In genomic region chrX:38312910-38313625, GRCm38 (mm10) we compare ENCODE assay signal across 13 mouse cellular contexts. TPM values are rescaled to one million over a fixed set of nuclear protein-coding genes. Genes with fewer than 3 reads are reported as not detected.
DNase-seq lines count a peak whose midpoint lies in the region; ATAC-seq and TF ChIP-seq lines count a peak whose summit lies in the region.
"Had no signal": no experiment of that assay in that cellular context is flagged by ENCODE, and none has a peak within 500 bp of the region (broad histone marks: within the 10 kb centered on the region; RNA-seq: fewer than 3 reads in every experiment).

No protein-coding gene starts in this region.

- no peaks in the 10 kb centered on the region for H3K36me3 ChIP-seq in hindbrain, embryonic 13.5 days
- no peaks in the 10 kb centered on the region for H3K36me3 ChIP-seq in midbrain, embryonic 16.5 days (ENCODE audit: control insufficient read depth, insufficient read depth, low read length)
- H3K36me3 ChIP-seq: heart, embryonic 15.5 days had no signal

- H3K4me2 ChIP-seq in hindbrain, embryonic 13.5 days = no peak overlapping the region
- no peak overlapping the region for H3K4me2 ChIP-seq in midbrain, embryonic 16.5 days (ENCODE audit: low read length)
- H3K4me2 ChIP-seq: heart, embryonic 15.5 days had no signal

- intact Hi-C loops in left cerebral cortex, postnatal 36 days (cut with DNase I) = no loop called here

- peaks cover 11% of the 10 kb centered on the region for H3K4me1 ChIP-seq in hindbrain, embryonic 13.5 days (replicated peaks)
- H3K4me1 ChIP-seq in midbrain, embryonic 16.5 days (ENCODE audit: control insufficient read depth, insufficient read depth, low read length) = peaks cover 7% of the 10 kb centered on the region; the same call in 1 of the 2 replicates
- H3K4me1 ChIP-seq: heart, embryonic 15.5 days had no signal

- DNase-seq in left cerebral cortex, adult 11 months (ENCODE audit: low spot score) = peak; percentile 2
- DNase-seq in left cerebral cortex, postnatal 36 days (ENCODE audit: low spot score in 2 of 2) = no peak
- DNase-seq in embryo, embryonic 11.5 days (ENCODE audit: low read depth, low spot score) = peak; percentile 17
- DNase-seq in testis, postnatal 14 days (ENCODE audit: low spot score) = no peak
- no peak for DNase-seq in heart, adult 9 months (ENCODE audit: low spot score in 2 of 2)
- no peak for DNase-seq in layer of hippocampus, adult 2 months (ENCODE audit: low spot score in 2 of 2)
- DNase-seq: kidney, postnatal 4 days; thymus, adult 18-20 months had no signal

- no peak for TF ChIP-seq CTCF in layer of hippocampus, adult 2 months (conservative IDR thresholded peaks at IDR 0.05)

- H3K27ac ChIP-seq in hindbrain, embryonic 13.5 days = peak overlapping the region; percentile 79
- H3K27ac ChIP-seq in midbrain, embryonic 16.5 days (ENCODE audit: low read length) = peak overlapping the region; percentile 37
- no peak overlapping the region for H3K27ac ChIP-seq in layer of hippocampus, adult 2 months
- H3K27ac ChIP-seq: heart, embryonic 15.5 days had no signal

- H3K27me3 ChIP-seq in hindbrain, embryonic 13.5 days = no peaks in the 10 kb centered on the region
- no peaks in the 10 kb centered on the region for H3K27me3 ChIP-seq in midbrain, embryonic 16.5 days (ENCODE audit: control insufficient read depth, insufficient read depth, low read depth, low read length)
- H3K27me3 ChIP-seq: heart, embryonic 15.5 days had no signal

- 39% methylated on average over 9 of the region's 9 CpGs for WGBS in hindbrain, embryonic 13.5 days
- WGBS in midbrain, embryonic 16.5 days = 42% methylated on average over 9 of the region's 9 CpGs

- no peaks in the 10 kb centered on the region for H3K9me3 ChIP-seq in hindbrain, embryonic 13.5 days
- H3K9me3 ChIP-seq in midbrain, embryonic 16.5 days (replicated peaks; ENCODE audit: control insufficient read depth, low read length, poor library complexity, severe bottlenecking) = no peaks in the 10 kb centered on the region
- H3K9me3 ChIP-seq: heart, embryonic 15.5 days had no signal

- H3K9ac ChIP-seq in hindbrain, embryonic 13.5 days = no peak overlapping the region
- H3K9ac ChIP-seq in midbrain, embryonic 16.5 days (ENCODE audit: low read depth, low read length) = no peak overlapping the region
- H3K9ac ChIP-seq: heart, embryonic 15.5 days had no signal

- H3K4me3 ChIP-seq in hindbrain, embryonic 13.5 days = no peak overlapping the region
- no peak overlapping the region for H3K4me3 ChIP-seq in midbrain, embryonic 16.5 days (ENCODE audit: low read depth, low read length)
- H3K4me3 ChIP-seq in layer of hippocampus, adult 2 months = no peak overlapping the region
- H3K4me3 ChIP-seq: erythroblast, embryonic 14.5 days; heart, embryonic 15.5 days had no signal

- ATAC-seq in hindbrain, embryonic 13.5 days (ENCODE audit: low FRiP score) = peak; percentile 98
- peak; percentile 96 for ATAC-seq in midbrain, embryonic 16.5 days

RNA-seq across cellular contexts. Expression of gene Atp1b4, which starts 2.9 kb away (rescaled TPM):
- not detected for total RNA-seq in left cerebral cortex, postnatal 36 days (2021)
- polyA plus RNA-seq in hindbrain, embryonic 13.5 days (2015; fragmentation: Nextera tagmentation; extraction: Ambion mirVana) = not detected in 2 replicates
- polyA plus RNA-seq in midbrain, embryonic 16.5 days (2015; fragmentation: Nextera tagmentation; extraction: Ambion mirVana) = not detected in 2 replicates
- total RNA-seq in layer of hippocampus, adult 2 months (2021) = not detected
- total RNA-seq: monocyte, adult 5-6 weeks had no signal
- polyA plus RNA-seq: erythroblast, embryonic 14.5 days had no signal

Comparison
In these comparisons a context has a peak if more than half of its experiments do, and no peak if none do; other contexts are left out.
1. DNase-seq: peak in left cerebral cortex, adult 11 months (single experiment) and embryo, embryonic 11.5 days (single experiment); none in left cerebral cortex, postnatal 36 days (0 of 2), testis, postnatal 14 days (single experiment), heart, adult 9 months (0 of 2) and layer of hippocampus, adult 2 months (0 of 2).